Mouse (Mus musculus) forebrain, embryonic 14.5 days (tissue): ENCODE results near the gene Palm. TPM values are rescaled to one million over a fixed set of nuclear protein-coding genes. Genes with fewer than 3 reads are reported as not detected.
A peak's percentile ranks its signal among the peaks of the same experiment; 100 is the strongest.

Source experiments
- ATAC-seq: fragments of 200-750 bp; cut with Nextera tagmentation; 2 replicates; pipeline ENCODE4 v1.8.0; 2017; ENCODE audit warnings: mild to moderate bottlenecking, moderate library complexity
- DNase-seq: peaks from one replicate; pipeline ENCODE4 v3.0.0-alpha.2; 2015; ENCODE audit warnings: low spot score
- H3K27ac ChIP-seq: fragments of 300-500 bp; sonication (generic); 2 replicates; pipeline ENCODE4 v1.5.1; 2014; ENCODE audit warnings: low read depth, mild to moderate bottlenecking, control low read depth, low read length, moderate library complexity
- H3K27me3 ChIP-seq: fragments of 300-500 bp; sonication (generic); replicated peaks from 2 replicates; pipeline ENCODE4 v1.6.1; 2014; ENCODE audit warnings: low read length, control low read depth, mixed read lengths; ENCODE audit not compliant: control insufficient read depth, insufficient read depth
- H3K36me3 ChIP-seq: fragments of 300-500 bp; sonication (generic); 2 replicates; pipeline ENCODE4 v1.6.1; 2014; ENCODE audit warnings: low read length, control low read depth; ENCODE audit not compliant: control insufficient read depth, insufficient read depth
- H3K4me1 ChIP-seq: fragments of 300-500 bp; sonication (generic); 2 replicates; pipeline ENCODE4 v1.6.1; 2014; ENCODE audit warnings: antibody characterized with exemption, low read length, control low read depth; ENCODE audit not compliant: control insufficient read depth, insufficient read depth
- H3K4me2 ChIP-seq: fragments of 300-500 bp; sonication (generic); 2 replicates; pipeline ENCODE4 v1.6.1; 2014; ENCODE audit warnings: mild to moderate bottlenecking, control low read depth, low read length
- H3K4me3 ChIP-seq: fragments of 300-500 bp; sonication (generic); 2 replicates; pipeline ENCODE4 v1.5.1; 2014; ENCODE audit warnings: low read depth, low read length, control low read depth
- H3K9ac ChIP-seq: fragments of 300-500 bp; sonication (generic); 2 replicates; pipeline ENCODE4 v1.6.1; 2014; ENCODE audit warnings: mild to moderate bottlenecking, low read length, control low read depth, moderate library complexity
- H3K9me3 ChIP-seq: fragments of 300-500 bp; sonication (generic); replicated peaks from 2 replicates; pipeline ENCODE4 v1.6.1; 2016; ENCODE audit warnings: low read length, control low read depth, mixed read lengths; ENCODE audit not compliant: control insufficient read depth
- WGBS: fragments of 180-500 bp; shearing (Covaris S2); extraction: QIAGEN DNeasy Blood & Tissue Kit; methylation state at CpG from one replicate; pipeline ENCODE4 v1.1.7; 2014; 5-methylcytosine and 5-hydroxymethylcytosine counted together
- polyA plus RNA-seq: library from polyadenylated mRNA; unstranded; fragments of >200 nt; fragmentation: Nextera tagmentation; extraction: Ambion mirVana; gene quantifications from 2 replicates; pipeline ENCODE4 v1.2.1, GENCODE M21; 2014

The Palm gene
- polyA plus RNA-seq, 1 experiment from 2014 or later, result 182 TPM

DNA sequence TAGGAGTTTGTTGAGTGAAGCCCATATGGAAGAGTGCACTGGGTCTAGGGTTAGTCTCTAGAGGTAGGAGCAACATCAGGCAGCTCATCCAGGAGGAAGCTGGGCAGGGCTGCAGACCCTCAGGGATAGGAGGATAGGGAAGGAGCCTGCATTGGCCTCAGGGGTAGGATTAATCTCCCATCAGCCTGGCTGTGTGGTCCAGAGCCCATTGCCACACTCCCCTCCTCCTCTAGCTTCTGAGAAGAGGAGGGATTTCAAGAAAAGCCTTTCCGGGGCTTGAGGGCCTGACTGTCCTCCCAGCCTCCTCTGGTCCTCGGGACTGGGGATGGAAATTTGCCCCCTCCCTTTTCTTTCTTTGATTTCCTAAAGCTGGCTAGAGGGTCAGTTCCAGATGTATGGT lies 14.2 kb upstream of the Palm start:
- H3K4me3 ChIP-seq, result no peak overlapping the region
- 11% methylated on average over 2 of the region's 2 CpGs for WGBS
- no peak overlapping the region for H3K27ac ChIP-seq
- H3K27me3 ChIP-seq, result peaks cover 37% of the 10 kb centered on the region
- no peak overlapping the region for H3K4me2 ChIP-seq
- H3K36me3 ChIP-seq, result no peaks in the 10 kb centered on the region
- no peak overlapping the region for H3K9ac ChIP-seq
- H3K4me1 ChIP-seq, result peaks cover 9% of the 10 kb centered on the region
- DNase-seq (no peak), ATAC-seq (no peak)
- H3K9me3 ChIP-seq, result no peaks in the 10 kb centered on the region

- peaks cover 9% of the 10 kb centered on the region for H3K4me1 ChIP-seq
- H3K36me3 ChIP-seq, result no peaks in the 10 kb centered on the region
- H3K9ac ChIP-seq, result no peak overlapping the region
- H3K4me3 ChIP-seq, result peak overlapping the region; percentile 21
- peak; percentile 93 for ATAC-seq
- H3K27ac ChIP-seq, result no peak overlapping the region
- H3K4me2 ChIP-seq, result peak overlapping the region; percentile 61
- peaks cover 37% of the 10 kb centered on the region for H3K27me3 ChIP-seq
- WGBS, result 2% methylated on average over 55 of the region's 55 CpGs
- peak; percentile 92 for DNase-seq
- H3K9me3 ChIP-seq, result no peaks in the 10 kb centered on the region
These were observed 13.3 kb upstream of the Palm start for GRCm38 (mm10) chr10:79779784-79780663.

DNA sequence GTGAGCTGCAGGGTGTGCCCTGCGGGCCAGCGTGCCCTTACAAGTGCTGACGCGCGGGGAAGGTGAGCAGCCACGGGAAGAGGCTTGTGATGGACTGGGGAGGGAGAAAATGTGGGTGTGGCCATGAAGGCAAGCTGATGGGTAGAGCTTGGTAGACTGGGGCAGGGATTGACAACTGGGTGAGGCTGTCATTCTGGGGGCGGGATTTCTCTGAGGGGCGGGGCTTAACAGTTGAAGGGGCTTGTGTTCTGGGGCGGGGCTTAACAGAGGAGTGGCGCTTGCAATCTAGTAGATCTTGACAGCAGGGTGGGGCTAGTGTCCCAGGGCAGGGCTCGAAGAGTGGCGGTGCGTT lies 12.7 kb upstream of the Palm start:
- ATAC-seq (no peak), DNase-seq (peak; percentile 62)
- H3K9ac ChIP-seq, result no peak overlapping the region
- H3K36me3 ChIP-seq, result no peaks in the 10 kb centered on the region
- WGBS, result 2% methylated on average over 13 of the region's 13 CpGs
- peak overlapping the region; percentile 21 for H3K4me3 ChIP-seq
- H3K27me3 ChIP-seq, result peaks cover 37% of the 10 kb centered on the region
- peaks cover 9% of the 10 kb centered on the region for H3K4me1 ChIP-seq
- H3K27ac ChIP-seq, result no peak overlapping the region
- peak overlapping the region; percentile 61 for H3K4me2 ChIP-seq
- no peaks in the 10 kb centered on the region for H3K9me3 ChIP-seq

DNA sequence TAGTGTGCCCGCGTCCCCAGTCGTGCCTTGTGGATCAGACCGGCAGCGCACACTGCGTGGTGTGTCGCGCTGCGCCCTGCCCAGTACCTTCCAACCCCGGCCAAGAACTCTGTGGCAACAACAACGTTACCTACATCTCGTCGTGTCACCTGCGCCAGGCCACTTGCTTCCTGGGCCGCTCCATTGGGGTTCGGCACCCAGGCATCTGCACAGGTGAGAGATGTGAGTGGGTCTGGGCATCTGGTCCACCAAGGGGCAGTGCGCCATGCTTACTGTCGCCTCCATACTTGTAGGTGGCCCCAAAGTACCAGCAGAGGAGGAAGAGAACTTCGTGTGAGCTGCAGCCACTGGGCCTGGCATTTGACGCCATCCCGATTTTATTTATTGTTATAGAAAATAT lies 12.2 kb upstream of the Palm start:
- 0 out of 2 replicates have a peak overlapping the region, but pooled peaks have one; percentile 21 for H3K4me3 ChIP-seq
- WGBS, result 27% methylated on average over 21 of the region's 21 CpGs
- peaks cover 9% of the 10 kb centered on the region for H3K4me1 ChIP-seq
- no peak for DNase-seq
- no peak overlapping the region for H3K27ac ChIP-seq
- peak; percentile 0; the same call in 1 of the 2 replicates for ATAC-seq
- H3K4me2 ChIP-seq, result peak overlapping the region; percentile 61
- no peaks in the 10 kb centered on the region for H3K9me3 ChIP-seq
- peaks cover 36% of the 10 kb centered on the region for H3K27me3 ChIP-seq
- H3K36me3 ChIP-seq, result no peaks in the 10 kb centered on the region
- H3K9ac ChIP-seq, result no peak overlapping the region

DNA sequence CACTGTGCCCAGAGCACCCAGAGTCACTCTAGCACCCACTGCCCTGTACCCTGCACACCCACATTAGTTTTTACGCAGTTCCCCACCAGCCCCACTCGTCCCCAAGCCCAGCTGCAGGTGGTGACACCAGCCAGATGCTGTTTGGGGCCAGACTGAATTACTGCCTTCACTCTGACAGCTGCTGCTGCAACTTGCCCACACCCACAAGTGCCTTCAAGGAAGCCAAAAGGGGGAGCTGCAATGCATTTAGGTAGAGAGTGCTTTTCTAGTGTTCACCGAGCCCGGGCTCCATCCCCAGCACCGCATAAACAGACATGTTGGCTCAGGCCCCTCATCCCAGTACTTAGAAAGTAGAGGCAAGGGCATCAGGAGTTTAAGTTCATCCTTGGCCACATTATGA lies 11.4 kb upstream of the Palm start:
- Histone ChIP-seq H3K9me3 (no peaks in the 10 kb centered on the region), H3K4me1 (peaks cover 6% of the 10 kb centered on the region), H3K4me2 (no peak overlapping the region), H3K27ac (no peak overlapping the region), H3K9ac (no peak overlapping the region), H3K36me3 (no peaks in the 10 kb centered on the region), H3K4me3 (no peak overlapping the region), H3K27me3 (peaks cover 29% of the 10 kb centered on the region)
- WGBS, result 56% methylated on average over 5 of the region's 5 CpGs
- ATAC-seq (no peak), DNase-seq (no peak)

GRCm38 (mm10) chr10:79783050-79783449 lies 10.3 kb upstream of the Palm start:
- WGBS, result 64% methylated on average over 7 of the region's 7 CpGs
- no peak overlapping the region for H3K27ac ChIP-seq
- H3K36me3 ChIP-seq, result no peaks in the 10 kb centered on the region
- no peak overlapping the region for H3K4me2 ChIP-seq
- no peak for ATAC-seq
- no peak for DNase-seq
- H3K4me3 ChIP-seq, result no peak overlapping the region
- 0 out of 2 replicates have a peak, but pooled peaks cover 3% of the 10 kb centered on the region for H3K4me1 ChIP-seq
- H3K27me3 ChIP-seq, result peaks cover 18% of the 10 kb centered on the region
- H3K9ac ChIP-seq, result no peak overlapping the region
- no peaks in the 10 kb centered on the region for H3K9me3 ChIP-seq

DNA sequence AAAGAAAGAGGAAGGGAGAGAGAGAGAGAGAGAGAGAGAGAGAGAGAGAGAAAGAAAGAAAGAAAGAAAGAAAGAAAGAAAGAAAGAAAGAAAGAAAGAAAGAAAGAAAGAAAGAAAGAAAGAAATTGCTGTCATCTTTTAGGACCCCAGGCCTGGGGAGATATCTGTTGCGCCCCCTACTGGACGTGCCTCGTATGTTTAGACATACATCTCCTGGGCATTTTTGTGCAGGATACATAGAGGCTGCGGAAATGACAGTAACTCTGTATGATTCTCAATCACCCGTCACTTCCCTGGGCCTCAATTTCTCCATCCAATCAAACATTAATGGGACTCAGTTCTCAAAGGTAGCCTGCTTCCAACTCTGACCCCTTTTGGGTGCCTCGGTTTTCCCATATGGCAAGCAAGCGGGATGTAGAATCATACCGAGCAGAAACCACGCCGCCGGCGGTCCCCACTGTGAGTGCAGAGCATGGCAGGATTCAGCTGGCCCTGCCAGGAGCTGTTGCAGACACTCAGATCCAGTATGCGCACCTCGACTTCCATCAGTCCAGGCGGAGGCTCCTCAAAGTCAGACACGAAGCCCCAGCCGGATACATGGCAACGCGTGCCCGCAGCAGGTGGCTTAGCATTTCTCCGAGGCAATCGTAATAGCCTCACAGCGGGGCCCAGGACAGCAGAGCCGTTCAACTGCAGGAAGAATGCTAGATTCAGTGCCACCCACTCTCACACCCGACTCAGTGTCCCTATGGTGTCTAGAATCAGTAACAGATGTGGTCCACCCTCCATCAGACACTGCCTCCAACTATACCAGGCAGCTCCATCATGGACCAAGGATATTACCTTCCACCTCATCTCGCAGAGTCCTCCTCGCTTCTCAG lies 9.2 kb upstream of the Palm start:
- Histone ChIP-seq H3K4me1 (0 out of 2 replicates have a peak, but pooled peaks cover 2% of the 10 kb centered on the region), H3K27ac (no peak overlapping the region), H3K36me3 (no peaks in the 10 kb centered on the region), H3K27me3 (peaks cover 8% of the 10 kb centered on the region), H3K9ac (no peak overlapping the region), H3K4me2 (no peak overlapping the region), H3K9me3 (no peaks in the 10 kb centered on the region), H3K4me3 (no peak overlapping the region)
- ATAC-seq, result no peak
- DNase-seq, result peak; percentile 59
- WGBS, result 39% methylated on average over 27 of the region's 27 CpGs

DNA sequence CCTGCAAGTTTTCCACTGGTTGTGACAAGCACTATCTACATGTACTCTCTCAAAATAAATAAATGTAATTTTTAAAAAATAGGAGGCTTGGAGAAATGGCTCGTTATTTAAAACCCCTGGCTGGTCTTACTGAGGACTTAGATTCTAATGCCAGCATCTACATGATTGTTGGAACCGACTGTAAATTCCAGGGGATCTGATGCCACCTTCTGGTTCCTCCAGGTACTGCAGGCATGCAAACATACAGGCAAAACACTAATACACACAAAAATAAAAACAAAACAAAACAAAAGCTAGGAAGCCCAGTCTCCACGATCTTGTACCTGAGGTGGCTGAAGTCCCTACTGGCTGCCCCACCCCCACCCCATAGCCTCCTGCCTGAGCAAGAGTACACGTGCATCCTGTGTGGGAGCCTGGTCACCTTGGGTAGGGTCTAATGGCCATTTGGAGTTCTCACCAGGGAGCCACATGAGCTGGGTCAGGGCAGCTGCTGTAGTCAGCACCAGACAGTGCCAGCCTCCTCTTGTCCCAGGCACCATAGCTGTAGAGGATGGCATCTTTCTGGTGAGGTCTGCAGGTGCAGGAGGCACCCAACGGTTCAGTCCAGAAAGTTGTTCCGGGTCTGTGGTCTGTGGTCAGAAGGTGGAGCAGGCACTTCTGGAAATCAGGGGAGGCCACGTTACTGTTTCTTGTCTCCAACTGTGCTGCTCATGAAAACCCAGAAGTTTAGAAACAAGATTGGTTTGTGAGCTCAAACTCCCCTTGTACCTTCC lies 4.8 kb upstream of the Palm start:
- ATAC-seq (no peak), DNase-seq (peak; percentile 85)
- H3K27me3 ChIP-seq, result no peaks in the 10 kb centered on the region; the same call in 1 of the 2 replicates
- WGBS, result 36% methylated on average over 7 of the region's 7 CpGs
- H3K4me3 ChIP-seq, result no peak overlapping the region
- no peak overlapping the region for H3K27ac ChIP-seq
- H3K36me3 ChIP-seq, result no peaks in the 10 kb centered on the region
- no peaks in the 10 kb centered on the region for H3K4me1 ChIP-seq
- no peaks in the 10 kb centered on the region for H3K9me3 ChIP-seq
- H3K9ac ChIP-seq, result no peak overlapping the region
- no peak overlapping the region for H3K4me2 ChIP-seq
